Mouse (Mus musculus) gastrocnemius, postnatal 4 days (tissue): ENCODE measurements around the gene Hrh2. TPM values are rescaled to one million over a fixed set of nuclear protein-coding genes. Genes with fewer than 3 reads are reported as not detected.

ENCODE experiments used
- DNase-seq, 2 experiments: peaks; one replicate each; pipeline ENCODE4 v3.0.0; 2021 to 2022; ENCODE audit warnings: low spot score in 2 of 2, mixed read lengths in 2 of 2
- long read RNA-seq, 2 experiments: library from polyadenylated mRNA; stranded (forward); transcript quantifications; one replicate each; pipeline ENCODE4 v2.0.0; 2021
- total RNA-seq, 2 experiments: library from RNA; stranded (reverse); gene quantifications; 2 replicates each; pipeline ENCODE4 v1.2.3; 2021

The Hrh2 gene
- total RNA-seq = under 1 TPM; 0.05 to 0.10 TPM
- long read RNA-seq, experiment 1, partial matches to known transcripts = 0 of 1 reads
- long read RNA-seq, experiment 1, other reads (novel, unspliced or antisense) = 1 of 1 reads
- long read RNA-seq, experiment 2 = 0 reads

DNA sequence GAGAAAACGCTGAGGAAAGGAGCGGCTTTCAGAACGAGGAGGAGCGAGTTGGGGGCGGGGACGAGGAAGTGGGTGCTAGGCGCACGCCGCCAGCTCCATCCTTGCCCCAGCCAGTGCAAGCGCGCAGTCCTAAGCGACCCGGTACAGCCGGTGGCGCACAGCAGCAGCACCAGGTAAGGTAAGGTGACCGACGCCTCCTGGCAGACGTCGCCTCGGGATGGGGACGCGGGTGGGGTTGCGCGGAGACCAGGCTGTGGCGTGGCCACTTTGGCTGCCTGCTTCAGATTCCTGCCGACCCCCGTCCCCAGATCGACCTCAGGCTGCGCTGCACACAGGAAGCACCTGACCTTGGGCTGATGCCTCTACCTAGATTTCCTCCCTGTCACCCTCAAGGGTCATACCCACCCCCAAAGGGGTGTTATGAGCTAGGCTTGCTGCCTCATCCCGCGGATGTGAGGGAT is at the start of gene Hrh2:
TSS of gene Hrh2 (plus strand) at position 109 of the 461 bp plus-strand sequence.
- DNase-seq = no peak

- no peak for DNase-seq
Observed at GRCm38 (mm10) chr13:54143788-54144187, 48.1 kb upstream of the Hrh2 start.

- DNase-seq = no peak
Observed at GRCm38 (mm10) chr13:54144624-54145023, 47.3 kb upstream of the Hrh2 start.

- peak in 1 of 2 experiments; percentile 21 for DNase-seq
Observed at GRCm38 (mm10) chr13:54147328-54147727, 44.6 kb upstream of the Hrh2 start.

GRCm38 (mm10) chr13:54152421-54152820 is 39.5 kb upstream of the Hrh2 start:
- DNase-seq = no peak

DNA sequence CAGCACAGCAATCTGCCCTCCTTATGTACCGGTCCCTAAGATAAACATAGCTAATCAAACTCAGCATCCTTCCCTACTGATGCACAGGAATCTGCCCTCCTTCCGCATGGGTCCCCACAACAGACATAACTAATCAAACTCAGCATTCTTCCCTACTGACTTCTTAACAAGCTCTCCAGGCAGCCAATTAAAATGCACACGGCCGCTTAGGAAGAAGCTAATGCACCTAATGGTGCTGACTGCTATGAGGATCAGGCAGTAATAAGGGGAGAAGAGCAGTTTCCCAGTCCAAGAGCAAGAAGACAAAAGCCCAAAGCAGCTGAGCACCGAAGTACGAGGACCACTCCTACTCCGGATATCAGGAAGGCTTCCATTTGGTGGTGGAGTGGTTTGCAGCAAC is 39.0 kb upstream of the Hrh2 start:
- no peak for DNase-seq

DNA sequence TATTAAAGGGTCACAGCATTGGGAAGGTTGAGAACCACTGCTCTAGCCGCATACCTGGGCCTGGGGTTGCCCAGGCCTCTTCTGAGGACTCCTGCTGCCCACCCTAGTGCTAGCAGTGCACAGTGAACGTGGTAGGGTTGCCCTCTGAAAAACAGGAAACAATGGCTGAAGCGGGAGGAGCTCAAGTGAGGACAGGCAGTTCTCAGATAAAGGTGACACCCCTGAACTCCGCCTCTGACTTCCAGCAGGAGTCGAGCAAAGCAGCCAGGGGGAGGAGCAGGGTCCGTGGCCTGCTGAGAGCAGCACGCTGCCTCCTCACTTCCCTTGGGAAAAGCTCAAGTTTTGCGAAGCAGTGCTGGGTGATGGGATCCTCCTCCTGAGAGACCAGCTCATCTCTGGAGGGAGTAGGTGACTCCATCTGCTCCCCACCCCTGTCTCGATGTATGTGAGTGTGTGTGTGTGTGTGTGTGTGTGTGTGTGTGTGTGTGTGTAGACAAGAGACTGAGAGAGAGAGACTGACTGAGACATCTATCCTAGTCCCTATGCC is 38.2 kb upstream of the Hrh2 start:
- no peak for DNase-seq

GRCm38 (mm10) chr13:54155822-54156221 is 36.1 kb upstream of the Hrh2 start:
- DNase-seq = no peak

GRCm38 (mm10) chr13:54159256-54159655 is 32.7 kb upstream of the Hrh2 start:
- no peak for DNase-seq

- DNase-seq = no peak
Observed at GRCm38 (mm10) chr13:54159756-54160155, 32.2 kb upstream of the Hrh2 start.

DNA sequence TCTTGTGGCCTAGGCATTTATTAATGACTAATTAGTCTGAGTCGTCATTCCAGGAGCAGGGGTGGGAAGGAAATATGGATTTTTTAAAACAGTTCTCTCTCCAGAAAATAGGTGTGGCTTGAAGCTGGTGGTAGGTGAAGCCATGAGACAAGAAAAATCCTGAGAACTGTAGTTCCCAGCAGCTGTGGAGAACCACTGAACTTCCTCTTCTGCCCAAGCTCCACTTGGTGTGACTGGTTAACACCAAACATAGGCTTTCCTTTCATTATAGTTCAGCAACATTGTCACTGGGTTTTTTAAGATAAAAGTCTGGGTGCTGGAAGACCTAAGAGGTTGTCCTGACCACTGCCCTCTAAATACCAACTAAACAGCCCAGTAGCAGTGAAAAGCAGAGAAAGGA is 31.4 kb upstream of the Hrh2 start:
- no peak for DNase-seq

- no peak for DNase-seq
Observed at GRCm38 (mm10) chr13:54161514-54161913, 30.4 kb upstream of the Hrh2 start.

DNA sequence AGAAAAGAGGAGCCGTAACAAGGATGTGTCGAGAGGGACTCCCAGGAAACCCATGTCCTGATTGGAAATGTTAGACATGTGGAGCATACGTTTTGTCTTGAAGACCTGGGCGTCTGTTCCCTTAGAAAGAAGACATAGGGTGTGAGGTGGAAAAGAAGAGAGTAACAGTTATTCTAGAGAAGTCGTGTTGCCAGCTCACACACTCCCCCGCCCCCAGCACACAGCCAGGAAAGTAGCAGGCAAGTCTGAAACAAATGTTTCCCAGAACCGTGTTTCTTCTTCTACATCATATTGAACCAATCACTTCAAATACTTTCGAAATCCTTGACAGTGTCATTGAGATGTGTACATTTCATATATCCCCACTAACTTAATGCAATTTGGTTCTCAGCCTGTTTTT is 28.6 kb upstream of the Hrh2 start:
- DNase-seq = no peak

- no peak for DNase-seq
Observed at GRCm38 (mm10) chr13:54164462-54164861, 27.5 kb upstream of the Hrh2 start.

GRCm38 (mm10) chr13:54165066-54165465 is 26.9 kb upstream of the Hrh2 start:
- DNase-seq = no peak

GRCm38 (mm10) chr13:54165765-54166164 is 26.2 kb upstream of the Hrh2 start:
- no peak for DNase-seq

GRCm38 (mm10) chr13:54167036-54167435 is 24.9 kb upstream of the Hrh2 start:
- DNase-seq = no peak

GRCm38 (mm10) chr13:54168675-54169074 is 23.3 kb upstream of the Hrh2 start:
- DNase-seq = no peak

DNA sequence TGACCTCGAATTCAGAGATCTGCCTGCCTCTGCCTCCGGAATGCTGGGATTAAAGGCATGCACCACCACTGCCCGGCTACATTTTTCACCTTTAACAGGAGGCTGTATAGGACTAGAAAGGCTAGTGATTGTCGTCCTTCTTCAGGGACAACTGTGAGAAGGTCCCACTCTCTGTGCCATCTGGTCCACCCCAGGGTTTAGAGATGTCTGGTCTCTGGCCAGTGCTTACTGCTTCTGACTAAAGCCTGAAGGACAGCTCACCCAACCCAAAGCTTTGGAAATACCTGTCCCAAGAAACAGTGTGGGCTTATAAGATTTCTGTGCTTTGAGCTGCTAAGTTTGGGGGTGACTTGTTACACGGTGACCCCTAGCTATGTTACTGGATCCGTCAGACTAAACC is 21.6 kb upstream of the Hrh2 start:
- no peak for DNase-seq

- DNase-seq = no peak
Observed at GRCm38 (mm10) chr13:54171346-54171745, 20.6 kb upstream of the Hrh2 start.

DNA sequence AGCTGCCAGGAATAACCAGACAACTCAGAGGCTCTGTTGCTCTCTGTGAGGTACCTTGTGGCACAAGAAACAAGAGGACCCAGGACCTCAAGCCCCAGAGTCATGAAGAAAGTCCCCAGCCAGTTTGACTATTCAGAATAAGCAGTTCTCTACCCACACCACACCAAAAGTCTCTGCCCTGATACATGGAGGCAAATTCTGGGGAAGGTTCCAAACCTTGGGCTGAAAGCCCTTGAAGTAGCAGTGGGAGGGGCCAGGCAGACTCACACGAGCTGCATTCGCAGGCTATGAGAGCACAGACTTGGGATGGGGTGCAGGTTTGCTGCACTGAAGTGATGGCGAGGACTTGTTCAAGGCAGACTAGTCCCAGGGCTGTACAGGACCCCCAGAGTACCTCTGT is 20.2 kb upstream of the Hrh2 start:
- no peak for DNase-seq

DNA sequence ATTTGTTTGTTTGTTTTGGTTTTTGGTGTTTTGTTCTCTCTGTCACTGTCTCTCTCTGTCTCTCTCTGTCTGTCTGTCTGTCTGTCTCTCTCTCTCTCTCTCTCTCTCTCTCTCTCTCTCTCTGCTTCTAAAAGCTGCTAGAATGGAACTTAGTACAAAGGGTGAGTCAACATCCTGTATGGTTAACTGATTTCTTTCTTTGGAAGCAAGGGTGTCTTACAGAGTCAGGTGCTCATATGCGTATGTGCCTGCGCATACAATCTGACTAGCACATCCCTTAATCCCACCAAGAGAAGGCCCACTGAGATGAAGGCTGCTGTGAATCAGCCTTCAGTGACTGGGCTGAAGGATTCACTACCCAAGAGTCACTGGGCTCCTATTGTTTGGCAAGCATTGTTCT is 18.0 kb upstream of the Hrh2 start:
- no peak for DNase-seq

GRCm38 (mm10) chr13:54174703-54175102 is 17.2 kb upstream of the Hrh2 start:
- no peak for DNase-seq

DNA sequence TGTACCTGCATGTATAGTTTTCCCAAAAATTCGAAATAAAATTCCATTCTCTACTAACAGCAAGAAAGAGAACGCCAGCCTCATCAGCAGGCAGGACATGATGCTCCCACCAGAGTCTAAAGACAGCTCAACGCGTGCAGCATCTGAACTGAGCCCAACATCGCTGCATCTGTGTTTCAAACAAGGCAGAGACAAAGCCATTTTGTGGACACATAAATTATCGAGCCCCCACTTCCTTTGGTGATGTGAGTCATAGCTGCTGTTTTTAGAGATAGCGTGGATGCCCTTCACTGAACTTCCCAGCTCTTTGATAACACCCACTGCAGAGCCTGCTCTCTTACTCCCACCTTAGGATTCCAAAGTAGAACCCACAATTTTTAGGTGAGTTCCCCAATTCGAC is 16.5 kb upstream of the Hrh2 start:
- no peak for DNase-seq
